In genomic region chr17:88629381-88629759, GRCm38 (mm10) we compare ENCODE assay signal across 7 mouse cellular contexts. TPM values are rescaled to one million over a fixed set of nuclear protein-coding genes. Genes with fewer than 3 reads are reported as not detected.
DNase-seq lines count a peak whose midpoint lies in the region; ATAC-seq and TF ChIP-seq lines count a peak whose summit lies in the region.

No protein-coding gene starts in this region.

- TF ChIP-seq CTCF in liver, postnatal 0 days (IDR thresholded peaks at IDR 0.05; ENCODE audit: low read depth), result no peak
- no peak for TF ChIP-seq CTCF in stomach, postnatal 0 days (IDR thresholded peaks at IDR 0.05; ENCODE audit: low read depth)
- no peak for TF ChIP-seq CTCF in left cerebral cortex, adult 2 months (IDR thresholded peaks at IDR 0.05)

- intact Hi-C loops in heart, postnatal 14 days (cut with DNase I), result loop anchor here (1.0 kb wide), 1 partner anchor 31 kb away; no protein-coding TSS in a partner anchor
- intact Hi-C loops in left cerebral cortex, adult 2 months (cut with DNase I), result no loop called here

- H3K4me3 ChIP-seq in liver, postnatal 0 days (ENCODE audit: low read depth, low read length), result no peak overlapping the region
- H3K4me3 ChIP-seq in stomach, postnatal 0 days (ENCODE audit: low read depth, low read length), result 0 out of 2 replicates have a peak overlapping the region, but pooled peaks have one; percentile 8
- no peak overlapping the region for H3K4me3 ChIP-seq in left cerebral cortex, adult 2 months

- peak; percentile 67 for DNase-seq in adipocyte (ENCODE audit: low spot score)
- peak; percentile 54 for DNase-seq in fibroblast of lung, adult 2 months (ENCODE audit: low read depth)
- peak; percentile 62 to 71 for DNase-seq in heart, postnatal 14 days
- DNase-seq in liver, postnatal 0 days, result no peak
- no peak for DNase-seq in stomach, postnatal 0 days (ENCODE audit: low spot score)
- no peak for DNase-seq in left cerebral cortex, adult 2 months (ENCODE audit: extremely low spot score in 1 of 2, low spot score in 2 of 2)

- no peaks in the 10 kb centered on the region for H3K9me3 ChIP-seq in liver, postnatal 0 days (ENCODE audit: low read length)
- no peaks in the 10 kb centered on the region for H3K9me3 ChIP-seq in stomach, postnatal 0 days (ENCODE audit: control insufficient read depth, low read length)

- peak; percentile 31; the same call in 1 of the 2 replicates for ATAC-seq in liver, postnatal 0 days
- ATAC-seq in stomach, postnatal 0 days (ENCODE audit: low FRiP score, low TSS enrichment), result peak; percentile 61
- no peak for ATAC-seq in inflammation-experienced regulatory T-cells, adult 6 months

- no peaks in the 10 kb centered on the region for H3K27me3 ChIP-seq in liver, postnatal 0 days (ENCODE audit: insufficient read depth, low read length)
- H3K27me3 ChIP-seq in stomach, postnatal 0 days (ENCODE audit: control insufficient read depth, insufficient read depth, low read length), result no peaks in the 10 kb centered on the region

- whole genome bisulfite sequencing in liver, postnatal 0 days (ENCODE audit: insufficient replicate concordance), result 39% methylated on average over 4 of the region's 4 CpGs
- WGBS in stomach, postnatal 0 days, result 19% methylated on average over 4 of the region's 4 CpGs

- H3K27ac ChIP-seq in liver, postnatal 0 days (ENCODE audit: low read depth), result peak overlapping the region; percentile 62
- H3K27ac ChIP-seq in stomach, postnatal 0 days (replicated peaks), result peak overlapping the region; percentile 97
- H3K27ac ChIP-seq in left cerebral cortex, adult 2 months, result no peak overlapping the region

- peak overlapping the region; percentile 32; the same call in 1 of the 2 replicates for H3K4me2 ChIP-seq in liver, postnatal 0 days (ENCODE audit: low read depth, low read length)
- H3K4me2 ChIP-seq in stomach, postnatal 0 days (replicated peaks; ENCODE audit: low read depth), result peak overlapping the region; percentile 47

- no peak for TF ChIP-seq EP300 in liver, postnatal 0 days (IDR thresholded peaks at IDR 0.05; ENCODE audit: low read depth)
- no peak for TF ChIP-seq EP300 in stomach, postnatal 0 days (optimal IDR thresholded peaks at IDR 0.05)

- peaks cover 3% of the 10 kb centered on the region; the same call in 1 of the 2 replicates for H3K4me1 ChIP-seq in liver, postnatal 0 days (ENCODE audit: insufficient read depth)
- H3K4me1 ChIP-seq in stomach, postnatal 0 days (replicated peaks; ENCODE audit: control insufficient read depth, insufficient read depth), result peaks cover 25% of the 10 kb centered on the region

- no peak overlapping the region for H3K9ac ChIP-seq in liver, postnatal 0 days (replicated peaks)
- H3K9ac ChIP-seq in stomach, postnatal 0 days (ENCODE audit: low read length), result peak overlapping the region; percentile 41; the same call in 1 of the 2 replicates

- H3K36me3 ChIP-seq in liver, postnatal 0 days (replicated peaks; ENCODE audit: insufficient read depth, low read length), result no peaks in the 10 kb centered on the region
- no peaks in the 10 kb centered on the region for H3K36me3 ChIP-seq in stomach, postnatal 0 days (ENCODE audit: control insufficient read depth, insufficient read depth, low read length)

RNA-seq across cellular contexts. Expression of gene Ston1, which starts 31.9 kb away (rescaled TPM):
- total RNA-seq in heart, postnatal 14 days (2021), result 10 to 100 TPM; 25.4 to 25.6 TPM
- 0.70 and 0.99 TPM in 2 replicates for polyA plus RNA-seq in liver, postnatal 0 days (2015; fragmentation: Nextera tagmentation; extraction: Ambion mirVana)
- polyA plus RNA-seq in stomach, postnatal 0 days (2015; fragmentation: Nextera tagmentation; extraction: Ambion mirVana), result 3.1 and 5.1 TPM in 2 replicates
- total RNA-seq in left cerebral cortex, adult 2 months (2021), result 1 to 10 TPM; 6.1 to 7.4 TPM
- 1 to 10 TPM; 1.1 to 2.5 (median 2.1) TPM for polyA plus RNA-seq in inflammation-experienced regulatory T-cells, adult 6 months (2017; shearing (Covaris generic))

RNA-seq across cellular contexts. Expression of gene Gtf2a1l, which starts 39.1 kb away (rescaled TPM):
- not detected for total RNA-seq in heart, postnatal 14 days (2021)
- polyA plus RNA-seq in liver, postnatal 0 days (2015; fragmentation: Nextera tagmentation; extraction: Ambion mirVana), result not detected in 2 replicates
- polyA plus RNA-seq in stomach, postnatal 0 days (2015; fragmentation: Nextera tagmentation; extraction: Ambion mirVana), result 0.08 TPM in 1 of 2 replicates, not detected in the other
- total RNA-seq in left cerebral cortex, adult 2 months (2021), result under 1 TPM; 0.28 to 0.32 TPM
- under 1 TPM in 1 of 3 experiments, not detected in 2; 0.24 TPM for polyA plus RNA-seq in inflammation-experienced regulatory T-cells, adult 6 months (2017; shearing (Covaris generic))

Comparison
In these comparisons a context has a peak if more than half of its experiments do, and no peak if none do; other contexts are left out.
1. DNase-seq: peak in adipocyte (single experiment), fibroblast of lung, adult 2 months (single experiment) and heart, postnatal 14 days (2 of 2); none in liver, postnatal 0 days (single experiment), stomach, postnatal 0 days (single experiment) and left cerebral cortex, adult 2 months (0 of 2).